Mouse (Mus musculus) heart, postnatal 0 days (tissue): ENCODE results near the gene Nup210l. TPM values are rescaled to one million over a fixed set of nuclear protein-coding genes. Genes with fewer than 3 reads are reported as not detected.
"Not testable (repeated sequence)": the region's sequence is repeated elsewhere in the genome, so short reads cannot be mapped to it uniquely, and the experiment has no call there.

Experiments used
- ATAC-seq: fragments of 200-750 bp; cut with Nextera tagmentation; 2 replicates; pipeline ENCODE4 v1.8.0; 2017; ENCODE audit warnings: low read depth, moderate number of reproducible peaks, moderate library complexity; ENCODE audit not compliant: insufficient read depth
- DNase-seq: peaks from one replicate; pipeline ENCODE4 v3.0.0-alpha.2; 2016; ENCODE audit warnings: low spot score
- H3K27ac ChIP-seq: fragments of 300-500 bp; sonication (generic); 2 replicates; pipeline ENCODE4 v1.5.1; 2014; ENCODE audit warnings: low read depth, mild to moderate bottlenecking
- H3K27me3 ChIP-seq: fragments of 300-500 bp; sonication (generic); 2 replicates; pipeline ENCODE4 v1.6.1; 2014; ENCODE audit warnings: low read length, mixed read lengths; ENCODE audit not compliant: control insufficient read depth, insufficient read depth
- H3K36me3 ChIP-seq: fragments of 300-500 bp; sonication (generic); replicated peaks from 2 replicates; pipeline ENCODE4 v1.6.1; 2014; ENCODE audit warnings: low read length, mixed read lengths; ENCODE audit not compliant: control insufficient read depth, insufficient read depth
- H3K4me1 ChIP-seq: fragments of 300-500 bp; sonication (generic); 2 replicates; pipeline ENCODE4 v1.6.1; 2014; ENCODE audit warnings: antibody characterized with exemption; ENCODE audit not compliant: control insufficient read depth, insufficient read depth
- H3K4me2 ChIP-seq: fragments of 300-500 bp; sonication (generic); 2 replicates; pipeline ENCODE4 v1.6.1; 2014; ENCODE audit warnings: low read depth, mild to moderate bottlenecking, low read length, moderate library complexity
- H3K4me3 ChIP-seq: fragments of 300-500 bp; sonication (generic); 2 replicates; pipeline ENCODE4 v1.5.1; 2014; ENCODE audit warnings: low read depth, low read length
- H3K9ac ChIP-seq: fragments of 300-500 bp; sonication (generic); replicated peaks from 2 replicates; pipeline ENCODE4 v1.6.1; 2014; ENCODE audit warnings: low read depth, low read length, mixed read lengths
- H3K9me3 ChIP-seq: fragments of 300-500 bp; sonication (generic); replicated peaks from 2 replicates; pipeline ENCODE4 v1.6.1; 2016; ENCODE audit warnings: low read length; ENCODE audit not compliant: control insufficient read depth
- CTCF ChIP-seq: IDR thresholded peaks from 2 replicates; pipeline ENCODE4 v1.5.1; 2016; ENCODE audit warnings: antibody characterized with exemption, control low read depth, low read depth
- EP300 ChIP-seq: IDR thresholded peaks from 2 replicates; pipeline ENCODE4 v1.6.1; 2016; ENCODE audit warnings: antibody characterized with exemption, low read depth
- WGBS: fragments of 180-500 bp; shearing (Covaris S2); extraction: QIAGEN DNeasy Blood & Tissue Kit; methylation state at CpG from one replicate; pipeline ENCODE4 v1.1.7; 2014; 5-methylcytosine and 5-hydroxymethylcytosine counted together
- polyA plus RNA-seq: library from polyadenylated mRNA; unstranded; fragments of >200 nt; fragmentation: Nextera tagmentation; extraction: Ambion mirVana; gene quantifications from 2 replicates; pipeline ENCODE4 v1.2.1, GENCODE M21; 2015
- total RNA-seq: library from RNA; depleted of rRNA; stranded (reverse); fragments of >200 nt; gene quantifications from 2 replicates; pipeline ENCODE4 v1.2.3, GENCODE M21; 2014; ENCODE audit warnings: low replicate concordance

Nup210l gene
- total and polyA plus RNA-seq, 2 experiments from 2014 or later, result 0.04 TPM

DNA sequence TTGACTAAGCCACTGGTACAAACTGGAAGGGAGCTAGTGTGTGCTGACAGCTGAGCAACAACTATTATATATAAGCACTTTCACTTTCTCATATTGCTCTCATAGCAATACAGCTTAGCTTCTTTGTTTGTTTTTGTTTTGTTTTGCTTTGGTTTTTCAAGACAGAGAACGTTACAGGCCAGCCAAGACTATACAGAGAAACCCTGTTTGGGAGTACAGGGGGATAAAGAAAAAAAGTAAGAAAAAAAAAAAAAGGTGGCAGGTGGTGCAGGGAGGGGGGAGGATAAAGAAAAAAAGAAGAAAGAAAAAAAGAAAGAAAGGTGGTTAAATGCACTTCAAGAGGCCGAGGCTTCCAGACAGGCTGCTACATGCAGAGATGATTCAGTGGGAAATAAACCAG is 141.5 kb downstream of the Nup210l start:
- ATAC-seq (no peak), DNase-seq (no peak)
- no peak overlapping the region for H3K9ac ChIP-seq
- H3K36me3 ChIP-seq, result peaks cover 6% of the 10 kb centered on the region
- H3K9me3 ChIP-seq, result no peaks in the 10 kb centered on the region
- no peaks in the 10 kb centered on the region for H3K27me3 ChIP-seq
- H3K4me1 ChIP-seq, result peaks cover 8% of the 10 kb centered on the region; the same call in 1 of the 2 replicates
- 66% methylated on average over 2 of the region's 2 CpGs for WGBS
- no peak for TF ChIP-seq EP300
- no peak for TF ChIP-seq CTCF
- no peak overlapping the region for H3K27ac ChIP-seq
- no peak overlapping the region for H3K4me2 ChIP-seq
- no peak overlapping the region for H3K4me3 ChIP-seq

DNA sequence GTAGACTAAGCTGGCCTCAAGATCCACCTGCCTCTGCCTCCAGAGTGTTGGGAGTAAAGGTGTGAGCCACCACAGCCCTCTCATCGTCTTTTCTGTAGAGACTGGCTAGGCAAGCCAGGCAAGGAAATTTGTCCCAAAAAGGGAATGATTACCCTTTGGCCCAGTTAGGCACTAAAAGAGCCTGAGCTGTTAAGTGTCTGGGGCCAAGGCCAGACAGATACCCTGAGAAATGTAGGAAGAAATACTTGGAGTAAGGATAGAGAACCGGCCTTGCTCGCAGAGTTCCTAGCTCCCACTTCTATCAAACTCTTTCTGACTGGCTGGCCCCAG is 143.7 kb downstream of the Nup210l start:
- Histone ChIP-seq H3K27me3 (no peaks in the 10 kb centered on the region), H3K9me3 (no peaks in the 10 kb centered on the region), H3K4me3 (peak overlapping the region; percentile 66), H3K4me1 (peaks cover 6% of the 10 kb centered on the region; the same call in 1 of the 2 replicates), H3K27ac (peak overlapping the region; percentile 95), H3K36me3 (peaks cover 20% of the 10 kb centered on the region), H3K9ac (peak overlapping the region; percentile 74), H3K4me2 (peak overlapping the region; percentile 71)
- ATAC-seq, result no peak
- WGBS, result 1% methylated on average over 3 of the region's 3 CpGs
- TF ChIP-seq CTCF, result no peak
- no peak for TF ChIP-seq EP300
- DNase-seq, result no peak

DNA sequence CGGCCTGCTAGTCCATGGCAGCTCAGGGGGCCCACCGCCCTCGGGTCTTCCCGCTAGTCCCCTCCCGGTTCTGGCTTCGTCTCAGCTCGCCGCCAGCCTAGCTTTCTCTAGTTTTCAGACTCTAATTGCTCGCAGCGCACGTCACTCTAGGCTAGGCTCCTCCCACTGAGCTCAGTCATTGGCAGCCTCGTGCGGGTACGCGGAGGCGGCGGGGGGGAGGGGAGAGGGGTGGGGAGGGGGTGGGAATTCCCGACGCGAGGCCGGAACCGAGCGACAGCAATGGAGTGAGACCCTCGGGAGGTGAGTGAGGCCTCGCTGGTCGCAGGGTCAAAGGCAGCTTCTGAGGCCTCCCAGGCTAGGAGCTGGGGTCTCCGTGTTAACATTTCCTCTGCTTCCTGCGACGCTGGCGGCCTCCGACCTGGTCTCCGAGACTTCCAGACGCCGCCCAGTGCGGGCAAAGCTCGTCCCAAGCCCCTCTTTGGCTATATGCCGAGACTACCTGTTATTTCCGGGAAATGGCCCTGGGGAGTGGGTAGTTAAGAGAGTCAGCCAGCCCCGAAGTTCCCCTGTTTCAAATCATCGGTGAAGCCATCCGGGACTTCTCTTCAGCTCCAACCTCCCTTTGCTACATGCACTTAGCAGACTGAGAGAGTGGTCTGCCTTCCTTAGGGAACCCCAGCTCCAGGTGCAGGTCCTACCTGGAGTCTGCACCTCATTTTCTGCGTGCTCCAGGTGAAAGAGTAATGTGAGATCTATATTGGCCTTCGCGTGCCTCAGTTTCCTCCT is 144.2 kb downstream of the Nup210l start, which contains the start of gene Slc39a1:
TSS of gene Slc39a1 (plus strand) at position 213 of the 786 bp plus-strand sequence.
- DNase-seq (peak; percentile 98), ATAC-seq (peak; percentile 94)
- Histone ChIP-seq H3K27me3 (no peaks in the 10 kb centered on the region), H3K4me2 (peak within 1 kb of the TSS; percentile 71), H3K4me3 (peak within 1 kb of the TSS; percentile 66), H3K9ac (peak within 1 kb of the TSS; percentile 74), H3K4me1 (peaks cover under 1% of the 10 kb centered on the region; the same call in 1 of the 2 replicates), H3K36me3 (peaks cover 20% of the 10 kb centered on the region), H3K27ac (peak within 1 kb of the TSS; percentile 95), H3K9me3 (no peaks in the 10 kb centered on the region)
- TF ChIP-seq CTCF (no peak), EP300 (no peak)
- WGBS, result 0% methylated on average over 44 of the region's 44 CpGs

DNA sequence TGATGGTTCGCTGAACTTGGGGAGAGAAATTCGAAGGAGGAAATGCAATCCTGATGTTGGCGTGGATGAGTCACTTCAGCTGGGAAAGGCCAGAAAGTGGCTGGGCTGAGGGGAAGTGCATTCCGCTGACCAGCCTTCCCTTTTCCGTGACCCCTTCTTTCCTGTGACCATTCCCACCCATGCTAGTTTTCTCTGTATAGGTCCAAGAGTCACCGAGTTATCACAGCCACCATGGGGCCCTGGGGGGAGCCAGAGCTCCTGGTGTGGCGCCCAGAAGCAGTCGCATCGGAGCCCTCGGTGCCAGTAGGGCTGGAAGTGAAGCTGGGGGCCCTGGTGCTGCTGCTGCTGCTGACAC is 144.8 kb downstream of the Nup210l start:
- Histone ChIP-seq H3K4me3 (peak overlapping the region; percentile 66), H3K9ac (peak overlapping the region; percentile 74), H3K27me3 (no peaks in the 10 kb centered on the region), H3K4me1 (no peaks in the 10 kb centered on the region), H3K27ac (peak overlapping the region; percentile 95), H3K36me3 (peaks cover 20% of the 10 kb centered on the region), H3K9me3 (no peaks in the 10 kb centered on the region), H3K4me2 (peak overlapping the region; percentile 71)
- peak; percentile 73 for DNase-seq
- peak; percentile 31 for ATAC-seq
- WGBS, result under 1% methylated on average over 10 of the region's 10 CpGs
- peak; percentile 36; the same call in 1 of the 2 replicates for TF ChIP-seq EP300
- no peak for TF ChIP-seq CTCF

DNA sequence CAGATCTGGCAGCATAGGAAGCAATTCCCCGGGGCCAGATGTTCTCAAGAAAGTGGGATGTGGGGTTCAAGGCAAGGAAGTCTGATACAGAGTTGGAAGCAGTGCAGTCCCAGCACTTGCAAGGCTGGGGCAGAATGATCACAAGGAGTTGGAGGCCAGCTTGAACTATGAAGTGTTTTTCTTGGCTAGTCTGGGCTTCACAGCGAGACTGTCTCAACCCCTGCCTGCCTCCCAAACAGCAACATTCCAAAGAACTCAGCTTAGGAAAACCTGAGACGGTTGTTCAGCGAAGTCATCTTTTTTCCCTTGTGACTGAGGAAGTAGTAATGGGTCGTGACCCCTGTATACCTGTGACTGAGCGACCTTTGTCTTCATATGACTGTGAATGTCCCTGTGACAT is 146.9 kb downstream of the Nup210l start:
- DNase-seq (no peak), ATAC-seq (no peak)
- 0 out of 2 replicates have a peak overlapping the region, but pooled peaks have one; percentile 11 for H3K27ac ChIP-seq
- TF ChIP-seq EP300 (no peak), CTCF (no peak)
- H3K27me3 ChIP-seq, result no peaks in the 10 kb centered on the region
- H3K9me3 ChIP-seq, result no peaks in the 10 kb centered on the region
- no peak overlapping the region for H3K9ac ChIP-seq
- WGBS, result 70% methylated on average over 6 of the region's 6 CpGs
- peaks cover 20% of the 10 kb centered on the region for H3K36me3 ChIP-seq
- H3K4me3 ChIP-seq, result no peak overlapping the region
- H3K4me2 ChIP-seq, result no peak overlapping the region
- H3K4me1 ChIP-seq, result peaks cover 9% of the 10 kb centered on the region

DNA sequence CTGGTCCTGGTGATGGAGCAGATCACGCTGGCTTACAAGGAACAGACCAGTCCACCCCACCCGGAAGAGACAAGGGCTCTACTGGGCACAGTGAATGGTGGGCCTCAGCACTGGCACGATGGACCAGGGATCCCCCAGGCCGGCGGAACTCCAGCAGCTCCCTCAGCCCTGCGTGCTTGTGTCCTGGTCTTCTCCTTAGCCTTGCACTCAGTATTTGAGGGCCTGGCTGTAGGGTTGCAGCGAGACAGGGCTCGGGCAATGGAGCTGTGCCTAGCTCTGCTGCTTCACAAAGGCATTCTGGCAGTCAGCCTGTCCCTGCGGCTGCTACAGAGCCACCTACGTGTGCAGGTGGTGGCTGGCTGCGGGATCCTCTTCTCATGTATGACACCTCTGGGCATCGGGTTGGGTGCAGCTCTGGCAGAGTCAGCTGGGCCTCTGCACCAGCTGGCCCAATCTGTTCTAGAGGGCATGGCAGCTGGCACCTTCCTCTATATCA is 147.8 kb downstream of the Nup210l start:
- peaks cover 20% of the 10 kb centered on the region for H3K36me3 ChIP-seq
- not testable (repeated sequence) for H3K9me3 ChIP-seq, H3K4me1 ChIP-seq, H3K9ac ChIP-seq, H3K27ac ChIP-seq, H3K4me2 ChIP-seq, H3K4me3 ChIP-seq, ATAC-seq, DNase-seq, H3K27me3 ChIP-seq
- 90% methylated on average over 11 of the region's 12 CpGs for WGBS

DNA sequence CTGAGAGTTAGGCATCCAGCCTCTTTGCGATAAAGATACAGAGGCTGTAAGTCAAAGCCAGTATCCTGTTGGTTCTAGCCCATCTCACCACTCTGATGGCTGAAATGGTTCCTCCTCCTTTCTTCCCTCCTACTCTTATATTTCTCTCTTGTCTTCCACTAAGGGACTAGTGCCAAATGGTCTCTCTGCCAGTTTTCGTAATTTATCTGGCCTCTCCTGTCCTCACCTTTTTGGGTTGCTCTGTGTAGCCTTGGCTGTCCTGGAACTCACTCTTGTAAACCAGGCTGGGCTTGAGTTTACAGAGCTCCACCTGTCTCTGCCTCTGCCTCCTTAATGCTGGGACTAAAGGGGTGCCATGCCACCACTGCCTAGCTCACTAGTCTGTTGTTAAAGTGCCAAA is 148.7 kb downstream of the Nup210l start:
- not testable (repeated sequence) for H3K27me3 ChIP-seq, H3K9ac ChIP-seq, H3K4me3 ChIP-seq, H3K9me3 ChIP-seq, H3K4me1 ChIP-seq, ATAC-seq, H3K27ac ChIP-seq, DNase-seq, H3K4me2 ChIP-seq
- H3K36me3 ChIP-seq, result peaks cover 29% of the 10 kb centered on the region
- 65% methylated on average over 2 of the region's 2 CpGs for WGBS

DNA sequence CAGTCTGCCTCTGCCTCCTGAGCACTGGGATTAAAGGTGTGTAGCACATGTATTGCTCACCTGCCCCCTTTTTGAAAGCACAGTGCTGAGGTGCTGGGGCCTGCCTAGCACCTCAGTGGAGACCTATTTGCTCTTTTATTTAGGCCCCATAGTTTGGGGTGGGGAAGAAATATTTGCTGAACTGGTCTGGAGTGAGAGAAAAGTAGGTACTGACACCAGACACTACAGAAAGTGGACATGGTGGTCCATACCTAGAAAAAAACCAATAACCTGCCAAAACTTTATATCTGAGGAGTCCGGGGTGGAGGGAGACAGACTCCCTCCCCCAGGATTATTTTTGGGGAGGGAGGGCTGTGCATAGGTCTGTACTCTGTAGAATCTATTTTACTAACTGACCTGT is 149.2 kb downstream of the Nup210l start:
- not testable (repeated sequence) for H3K27ac ChIP-seq, H3K27me3 ChIP-seq, H3K4me1 ChIP-seq, H3K9me3 ChIP-seq, H3K9ac ChIP-seq, DNase-seq, H3K4me2 ChIP-seq, H3K4me3 ChIP-seq, ATAC-seq
- whole genome bisulfite sequencing, result 100% methylated on average over 1 of the region's 1 CpGs
- H3K36me3 ChIP-seq, result peaks cover 32% of the 10 kb centered on the region
